ENCODE assay signal across 8 mouse cellular contexts in the genomic region with DNA sequence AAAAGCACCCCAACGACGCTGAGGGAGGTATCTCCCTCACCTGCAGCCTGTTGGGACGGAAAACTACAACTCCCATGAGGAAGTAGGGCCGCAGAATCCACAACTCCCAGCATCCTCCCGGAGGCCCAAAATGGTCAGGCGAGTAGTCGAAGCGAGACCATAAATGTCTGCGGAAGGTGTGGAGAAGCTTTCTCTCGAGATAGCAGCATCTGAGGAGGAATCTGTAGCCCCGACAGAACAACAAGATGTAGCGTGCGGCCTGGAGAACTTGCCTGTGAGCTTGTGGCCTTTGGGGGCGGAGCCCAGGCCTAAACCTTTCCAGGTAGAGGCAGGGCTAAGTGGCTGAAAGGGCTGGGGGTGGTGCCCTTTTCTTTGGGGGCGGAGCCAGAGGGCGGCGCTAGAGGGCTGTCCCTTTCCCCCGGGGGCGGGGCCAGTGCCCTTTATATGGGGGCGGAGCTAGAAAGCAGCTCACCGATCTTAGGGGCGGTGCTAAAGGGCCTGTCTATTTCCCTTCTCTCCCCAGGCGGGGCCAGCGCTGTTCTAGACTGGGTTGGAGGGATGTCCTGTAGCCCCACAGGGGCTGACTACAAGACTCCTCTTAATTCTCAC. TPM values are rescaled to one million over a fixed set of nuclear protein-coding genes. Genes with fewer than 3 reads are reported as not detected.
A peak's percentile ranks its signal among the peaks of the same experiment; 100 is the strongest.
DNase-seq lines count a peak whose midpoint lies in the region; ATAC-seq and TF ChIP-seq lines count a peak whose summit lies in the region.

TSS of gene Setmar (plus strand) at position 128 of the 609 bp plus-strand sequence.

- under 1% methylated on average over 24 of the region's 24 CpGs for WGBS in hindbrain, embryonic 10.5 days
- WGBS in lung, postnatal 0 days: 1% methylated on average over 21 of the region's 24 CpGs

- ATAC-seq in frontal cortex, adult (ENCODE audit: low TSS enrichment): peak; percentile 92
- peak; percentile 95 for ATAC-seq in lung, postnatal 0 days

- H3K4me2 ChIP-seq in lung, postnatal 0 days (replicated peaks; ENCODE audit: low read depth, low read length): peak within 1 kb of the TSS; percentile 74

- no peaks in the 10 kb centered on the region for H3K36me3 ChIP-seq in hindbrain, embryonic 10.5 days
- H3K36me3 ChIP-seq in lung, postnatal 0 days (ENCODE audit: insufficient read depth, low read length): no peaks in the 10 kb centered on the region

- no peak; the same call in none of the 2 replicates for TF ChIP-seq CTCF in lung, postnatal 0 days (IDR thresholded peaks at IDR 0.05)

- no peaks in the 10 kb centered on the region for H3K9me3 ChIP-seq in hindbrain, embryonic 10.5 days
- H3K9me3 ChIP-seq in lung, postnatal 0 days (ENCODE audit: low read length): no peaks in the 10 kb centered on the region

- peaks cover 7% of the 10 kb centered on the region; the same call in 1 of the 2 replicates for H3K4me1 ChIP-seq in hindbrain, embryonic 10.5 days (replicated peaks)
- H3K4me1 ChIP-seq in lung, postnatal 0 days (ENCODE audit: insufficient read depth, low read depth, low read length): no peaks in the 10 kb centered on the region

- H3K4me3 ChIP-seq in hindbrain, embryonic 10.5 days: peak within 1 kb of the TSS; percentile 61
- peak within 1 kb of the TSS; percentile 51 for H3K4me3 ChIP-seq in lung, postnatal 0 days (ENCODE audit: low read depth, low read length)

- H3K27me3 ChIP-seq in hindbrain, embryonic 10.5 days (ENCODE audit: insufficient read depth, poor library complexity, severe bottlenecking): no peaks in the 10 kb centered on the region
- H3K27me3 ChIP-seq in lung, postnatal 0 days (replicated peaks; ENCODE audit: insufficient read depth, low read length): no peaks in the 10 kb centered on the region

- peak; percentile 81 for DNase-seq in MEL-GATA-1-ER (ENCODE audit: extremely low read depth, low read depth)
- DNase-seq in cerebellum, adult 8-10 months: peak; percentile 100
- peak; percentile 98 for DNase-seq in hindbrain, embryonic 10.5 days (ENCODE audit: low spot score)
- DNase-seq in layer of hippocampus, adult 9-11 months: peak; percentile 96
- peak; percentile 98 for DNase-seq in lung, postnatal 0 days (ENCODE audit: low spot score)
- DNase-seq in ovary, postnatal 14 days (ENCODE audit: low spot score): peak; percentile 98
- peak; percentile 98 for DNase-seq in thymus, postnatal 14 days

- no peak for TF ChIP-seq EP300 in lung, postnatal 0 days (IDR thresholded peaks at IDR 0.05)

- H3K9ac ChIP-seq in lung, postnatal 0 days (replicated peaks; ENCODE audit: low read depth): peak within 1 kb of the TSS; percentile 34; the same call in 1 of the 2 replicates

- peak within 1 kb of the TSS; percentile 90 for H3K27ac ChIP-seq in hindbrain, embryonic 10.5 days
- H3K27ac ChIP-seq in lung, postnatal 0 days (ENCODE audit: low read length): peak within 1 kb of the TSS; percentile 90

RNA-seq across cellular contexts. Expression of gene Setmar, which starts in this region (rescaled TPM):
- 7.6 and 7.7 TPM in 2 replicates for polyA plus RNA-seq in hindbrain, embryonic 10.5 days (2016; fragmentation: Nextera tagmentation; extraction: Ambion mirVana)
- 5.3 and 6.6 TPM in 2 replicates for polyA plus RNA-seq in lung, postnatal 0 days (2015; fragmentation: Nextera tagmentation; extraction: Ambion mirVana)

Comparison
In these comparisons a context has a peak if more than half of its experiments do, and no peak if none do; other contexts are left out.
1. Peak in every context shown above with its lines: DNase-seq, ATAC-seq, H3K4me3 ChIP-seq and H3K27ac ChIP-seq.